Mouse (Mus musculus): ENCODE results near the gene Olfr1416. TPM values are rescaled to one million over a fixed set of nuclear protein-coding genes. Genes with fewer than 3 reads are reported as not detected.

Olfr1416 gene
- total RNA-seq, 1 experiment from 2014 or later, result 0.12 TPM

DNA sequence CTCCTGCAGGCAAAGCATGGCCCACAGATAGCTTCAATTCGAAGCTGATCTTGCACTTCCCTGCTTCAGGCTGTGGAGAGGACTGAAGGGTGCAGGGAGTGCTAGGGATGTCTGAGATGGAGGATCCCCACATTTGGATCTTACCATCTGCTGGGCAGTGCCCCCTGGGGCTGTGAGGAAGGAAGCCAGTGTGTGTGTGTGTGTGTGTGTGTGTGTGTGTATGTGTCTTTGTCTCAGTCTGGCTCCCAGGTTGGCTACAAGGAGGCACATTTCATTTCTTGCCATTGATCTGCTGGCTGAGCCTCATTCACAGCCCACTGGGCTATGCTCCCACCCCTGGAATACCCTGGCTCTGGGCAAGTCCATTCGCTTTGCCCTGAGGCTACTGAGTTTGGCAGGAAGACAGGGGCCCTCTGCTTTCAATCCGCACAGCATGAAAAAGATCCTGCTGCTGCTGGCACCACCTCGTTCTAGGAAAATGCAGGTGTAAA, 48.0 kb downstream of the Olfr1416 start:
- no peak for ATAC-seq (ENCODE audit: extremely low read depth, insufficient number of reproducible peaks, low FRiP score, poor library complexity, severe bottlenecking)

DNA sequence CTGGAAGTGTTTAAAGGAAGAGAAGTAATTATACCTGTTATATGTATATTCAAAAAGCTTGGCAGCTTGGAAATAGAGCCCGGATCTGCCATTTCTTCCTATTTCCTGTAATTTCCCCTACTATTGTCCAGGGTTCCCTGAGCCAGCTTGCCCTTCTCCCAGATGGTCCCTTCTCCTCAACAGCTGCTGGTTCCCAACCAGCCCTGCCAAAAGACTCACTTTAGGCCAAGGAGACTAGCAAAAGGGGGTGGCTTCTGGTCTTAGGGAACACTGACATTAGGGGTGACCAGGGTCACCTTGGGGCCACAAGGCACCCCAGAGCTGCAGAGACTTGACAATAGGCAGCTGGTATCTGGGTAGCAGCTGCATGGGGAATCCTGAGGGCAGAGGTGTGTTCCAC, 49.9 kb downstream of the Olfr1416 start:
- ATAC-seq (ENCODE audit: extremely low read depth, insufficient number of reproducible peaks, low FRiP score, poor library complexity, severe bottlenecking), result no peak

DNA sequence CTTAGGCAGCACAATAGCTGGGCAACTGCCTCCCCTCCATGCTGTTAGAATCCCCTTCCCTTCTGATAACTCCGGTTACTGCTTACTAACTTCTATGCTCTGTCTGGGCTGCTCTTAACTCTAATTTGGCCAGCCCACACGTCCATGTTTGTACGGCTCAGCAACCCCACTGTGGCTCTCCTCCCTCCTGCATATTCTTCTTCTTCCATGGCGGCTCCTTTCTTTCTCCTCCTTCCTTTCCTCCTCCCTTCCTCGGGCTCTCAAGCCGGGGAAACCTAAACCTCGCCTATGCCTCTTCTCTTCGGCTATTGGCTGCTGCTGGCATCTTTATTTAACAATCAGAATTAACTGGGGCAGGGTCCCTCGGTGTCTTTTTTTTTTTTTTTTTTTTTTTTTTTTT, 52.1 kb downstream of the Olfr1416 start:
- no peak for ATAC-seq (ENCODE audit: extremely low read depth, insufficient number of reproducible peaks, low FRiP score, poor library complexity, severe bottlenecking)

- no peak for ATAC-seq (ENCODE audit: extremely low read depth, insufficient number of reproducible peaks, low FRiP score, poor library complexity, severe bottlenecking)
These were observed 52.8 kb downstream of the Olfr1416 start for GRCm38 (mm10) chr1:92432098-92432497.

DNA sequence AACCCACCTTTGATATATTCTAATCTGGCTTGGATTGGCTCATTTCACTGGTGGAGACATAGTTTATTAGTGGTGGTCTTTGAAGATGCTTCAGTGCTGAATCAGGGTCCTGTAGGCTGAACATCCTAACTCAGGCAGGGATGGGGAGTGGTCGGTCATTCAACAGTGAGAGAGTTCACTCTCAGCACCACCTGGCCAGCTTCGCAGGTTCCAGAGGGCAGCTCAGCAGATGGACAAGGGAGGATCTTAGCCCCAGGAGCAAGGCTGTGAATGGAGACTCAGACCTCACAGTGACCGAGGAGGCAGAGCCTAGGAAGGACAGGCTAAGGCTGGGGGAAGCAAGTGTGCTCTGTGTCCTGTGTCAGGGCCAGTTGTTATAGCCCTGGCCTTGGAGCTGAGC, 53.5 kb downstream of the Olfr1416 start:
- ATAC-seq (ENCODE audit: extremely low read depth, insufficient number of reproducible peaks, low FRiP score, poor library complexity, severe bottlenecking), result no peak

DNA sequence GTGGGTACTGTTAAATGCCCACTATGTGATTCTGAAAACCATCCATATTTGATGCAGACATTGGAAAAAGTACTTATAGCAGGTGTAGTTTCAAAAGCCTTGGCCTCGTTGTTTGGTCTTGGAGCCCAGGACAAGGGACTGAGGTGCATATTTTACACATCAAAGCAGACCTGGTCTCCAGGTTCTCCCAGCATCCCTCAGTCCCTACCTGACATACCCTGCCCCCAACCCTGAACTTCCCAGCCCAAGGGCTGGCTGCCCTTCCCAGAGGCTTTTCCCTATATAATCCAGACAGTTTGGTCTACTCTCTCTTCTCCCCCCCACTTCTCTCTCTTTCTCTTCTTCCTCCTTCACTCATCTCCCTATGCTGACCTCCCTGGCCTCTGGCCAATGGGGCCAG, 53.9 kb downstream of the Olfr1416 start:
- ATAC-seq (ENCODE audit: extremely low read depth, insufficient number of reproducible peaks, low FRiP score, poor library complexity, severe bottlenecking), result no peak

Other genes with a start within 250 kb of the Olfr1416 start
- gene Ndufa10, start 11.3 kb downstream of the Olfr1416 start, total RNA-seq (2017), result 55.4 and 71.5 TPM in 2 replicates
- not detected in 2 replicates for gene Olfr1415, start 11.0 kb upstream of the Olfr1416 start, total RNA-seq (2017)
- not detected in 2 replicates for gene Olfr1414, start 33.5 kb upstream of the Olfr1416 start, total RNA-seq (2017)
- gene Olfr1413, start 86.2 kb upstream of the Olfr1416 start, total RNA-seq (2017), result not detected in 2 replicates
- gene Olfr1412, start 100.7 kb upstream of the Olfr1416 start, total RNA-seq (2017), result not detected in 2 replicates
- gene Olfr1411, start 109.3 kb upstream of the Olfr1416 start, total RNA-seq (2017), result not detected in 2 replicates
- gene Olfr1410, start 120.7 kb upstream of the Olfr1416 start, total RNA-seq (2017), result not detected in 2 replicates
- gene Olfr12, start 132.7 kb upstream of the Olfr1416 start, total RNA-seq (2017), result 0.12 TPM in 1 of 2 replicates, not detected in the other
- gene Cops9, start 156.9 kb upstream of the Olfr1416 start, total RNA-seq (2017), result 37.0 and 54.9 TPM in 2 replicates
- gene Otos, start 163.7 kb upstream of the Olfr1416 start, total RNA-seq (2017), result not detected in 2 replicates

Measured in neutrophil, adult 5-6 weeks (primary cell).